Mouse (Mus musculus): ENCODE results near the gene Cox17. TPM values are rescaled to one million over a fixed set of nuclear protein-coding genes. Genes with fewer than 3 reads are reported as not detected.

Gene Cox17
- polyA plus RNA-seq, 1 experiment from 2014 or later, result 557 TPM

- WGBS, result 72% methylated on average over 8 of the region's 8 CpGs
- no peaks in the 10 kb centered on the region for H3K36me3 ChIP-seq (ENCODE audit: control insufficient read depth, insufficient read depth)
- no peaks in the 10 kb centered on the region for H3K9me3 ChIP-seq (ENCODE audit: control insufficient read depth)
- H3K4me1 ChIP-seq (replicated peaks; ENCODE audit: control insufficient read depth, insufficient read depth, low read length), result no peaks in the 10 kb centered on the region
- no peak overlapping the region for H3K4me2 ChIP-seq (replicated peaks; ENCODE audit: low read depth)
- no peaks in the 10 kb centered on the region for H3K27me3 ChIP-seq (replicated peaks; ENCODE audit: control insufficient read depth, insufficient read depth, low read length)
- ATAC-seq, result 0 out of 2 replicates have a peak, but pooled peaks have one; percentile 6
- no peak for TF ChIP-seq CTCF (IDR thresholded peaks at IDR 0.05; ENCODE audit: low read depth)
- H3K27ac ChIP-seq (ENCODE audit: low read depth, low read length), result no peak overlapping the region
- no peak overlapping the region for H3K4me3 ChIP-seq (ENCODE audit: low read depth, low read length)
- H3K9ac ChIP-seq (ENCODE audit: low read depth, low read length), result no peak overlapping the region
These were observed 24.0 kb downstream of the Cox17 start for GRCm38 (mm10) chr16:38370633-38371374.

GRCm38 (mm10) chr16:38371705-38372296 lies 25.0 kb downstream of the Cox17 start:
- no peak overlapping the region for H3K4me2 ChIP-seq (replicated peaks; ENCODE audit: low read depth)
- no peak overlapping the region for H3K4me3 ChIP-seq (ENCODE audit: low read depth, low read length)
- H3K36me3 ChIP-seq (ENCODE audit: control insufficient read depth, insufficient read depth), result no peaks in the 10 kb centered on the region
- no peak for TF ChIP-seq CTCF (IDR thresholded peaks at IDR 0.05; ENCODE audit: low read depth)
- 89% methylated on average over 15 of the region's 15 CpGs for WGBS
- no peaks in the 10 kb centered on the region for H3K9me3 ChIP-seq (ENCODE audit: control insufficient read depth)
- no peaks in the 10 kb centered on the region for H3K4me1 ChIP-seq (replicated peaks; ENCODE audit: control insufficient read depth, insufficient read depth, low read length)
- H3K27ac ChIP-seq (ENCODE audit: low read depth, low read length), result no peak overlapping the region
- H3K27me3 ChIP-seq (replicated peaks; ENCODE audit: control insufficient read depth, insufficient read depth, low read length), result no peaks in the 10 kb centered on the region
- no peak for ATAC-seq
- no peak overlapping the region for H3K9ac ChIP-seq (ENCODE audit: low read depth, low read length)

- no peaks in the 10 kb centered on the region for H3K4me1 ChIP-seq (replicated peaks; ENCODE audit: control insufficient read depth, insufficient read depth, low read length)
- no peaks in the 10 kb centered on the region for H3K36me3 ChIP-seq (ENCODE audit: control insufficient read depth, insufficient read depth)
- ATAC-seq, result no peak
- H3K9ac ChIP-seq (ENCODE audit: low read depth, low read length), result no peak overlapping the region
- no peak overlapping the region for H3K27ac ChIP-seq (ENCODE audit: low read depth, low read length)
- H3K9me3 ChIP-seq (ENCODE audit: control insufficient read depth), result no peaks in the 10 kb centered on the region
- no peak overlapping the region for H3K4me3 ChIP-seq (ENCODE audit: low read depth, low read length)
- WGBS, result 89% methylated on average over 4 of the region's 4 CpGs
- no peak overlapping the region for H3K4me2 ChIP-seq (replicated peaks; ENCODE audit: low read depth)
- no peaks in the 10 kb centered on the region for H3K27me3 ChIP-seq (replicated peaks; ENCODE audit: control insufficient read depth, insufficient read depth, low read length)
- no peak for TF ChIP-seq CTCF (IDR thresholded peaks at IDR 0.05; ENCODE audit: low read depth)
These were observed 26.1 kb downstream of the Cox17 start for GRCm38 (mm10) chr16:38372876-38373275.

GRCm38 (mm10) chr16:38373439-38373838 lies 26.6 kb downstream of the Cox17 start:
- TF ChIP-seq CTCF (IDR thresholded peaks at IDR 0.05; ENCODE audit: low read depth), result no peak
- no peak for ATAC-seq
- H3K4me3 ChIP-seq (ENCODE audit: low read depth, low read length), result no peak overlapping the region
- H3K4me2 ChIP-seq (replicated peaks; ENCODE audit: low read depth), result no peak overlapping the region
- no peaks in the 10 kb centered on the region for H3K9me3 ChIP-seq (ENCODE audit: control insufficient read depth)
- H3K27ac ChIP-seq (ENCODE audit: low read depth, low read length), result no peak overlapping the region
- no peak overlapping the region for H3K9ac ChIP-seq (ENCODE audit: low read depth, low read length)
- H3K27me3 ChIP-seq (replicated peaks; ENCODE audit: control insufficient read depth, insufficient read depth, low read length), result no peaks in the 10 kb centered on the region
- 75% methylated on average over 10 of the region's 10 CpGs for WGBS
- no peaks in the 10 kb centered on the region for H3K36me3 ChIP-seq (ENCODE audit: control insufficient read depth, insufficient read depth)
- H3K4me1 ChIP-seq (replicated peaks; ENCODE audit: control insufficient read depth, insufficient read depth, low read length), result no peaks in the 10 kb centered on the region

- H3K36me3 ChIP-seq (ENCODE audit: control insufficient read depth, insufficient read depth), result no peaks in the 10 kb centered on the region
- no peak overlapping the region for H3K4me2 ChIP-seq (replicated peaks; ENCODE audit: low read depth)
These were observed 27.1 kb downstream of the Cox17 start for GRCm38 (mm10) chr16:38373941-38374340.

GRCm38 (mm10) chr16:38374379-38375140 lies 27.8 kb downstream of the Cox17 start:
- 81% methylated on average over 10 of the region's 10 CpGs for WGBS

More at GRCm38 (mm10) chr16:38373941-38374340, 27.1 kb downstream of the Cox17 start:
- Histone ChIP-seq H3K4me3 (ENCODE audit: low read depth, low read length) (no peak overlapping the region), H3K4me1 (replicated peaks; ENCODE audit: control insufficient read depth, insufficient read depth, low read length) (peaks cover 3% of the 10 kb centered on the region; the same call in 1 of the 2 replicates), H3K27me3 (replicated peaks; ENCODE audit: control insufficient read depth, insufficient read depth, low read length) (no peaks in the 10 kb centered on the region), H3K27ac (ENCODE audit: low read depth, low read length) (no peak overlapping the region), H3K9me3 (ENCODE audit: control insufficient read depth) (no peaks in the 10 kb centered on the region), H3K9ac (ENCODE audit: low read depth, low read length) (no peak overlapping the region)
- 87% methylated on average over 16 of the region's 16 CpGs for WGBS
- ATAC-seq, result no peak
- no peak for TF ChIP-seq CTCF (IDR thresholded peaks at IDR 0.05; ENCODE audit: low read depth)

More at GRCm38 (mm10) chr16:38374379-38375140, 27.8 kb downstream of the Cox17 start:
- no peak for ATAC-seq
- no peak overlapping the region for H3K27ac ChIP-seq (ENCODE audit: low read depth, low read length)
- peaks cover 6% of the 10 kb centered on the region; the same call in 1 of the 2 replicates for H3K4me1 ChIP-seq (replicated peaks; ENCODE audit: control insufficient read depth, insufficient read depth, low read length)
- no peak for TF ChIP-seq CTCF (IDR thresholded peaks at IDR 0.05; ENCODE audit: low read depth)
- no peaks in the 10 kb centered on the region for H3K36me3 ChIP-seq (ENCODE audit: control insufficient read depth, insufficient read depth)
- no peaks in the 10 kb centered on the region for H3K27me3 ChIP-seq (replicated peaks; ENCODE audit: control insufficient read depth, insufficient read depth, low read length)
- H3K4me2 ChIP-seq (replicated peaks; ENCODE audit: low read depth), result no peak overlapping the region
- no peak overlapping the region for H3K9ac ChIP-seq (ENCODE audit: low read depth, low read length)
- H3K4me3 ChIP-seq (ENCODE audit: low read depth, low read length), result no peak overlapping the region
- no peaks in the 10 kb centered on the region for H3K9me3 ChIP-seq (ENCODE audit: control insufficient read depth)

All from intestine, postnatal 0 days (tissue).